Mouse (Mus musculus) ES-E14 (cell line): ENCODE measurements at regions not wholly inside any gene's neighbourhood (a gene's known extent, or its start where the extent isn't known, plus 50 kb on each side); places are given as distances from the start of the nearest gene placed in this dataset.

Experiments
- DNase-seq: peaks from one replicate; pipeline ENCODE4 v3.0.0-alpha.2; 2013; ENCODE audit warnings: low read depth, low spot score
- H3K27ac ChIP-seq: 2 replicates; pipeline ENCODE4 v1.5.1; 2012; ENCODE audit warnings: low read depth, mild to moderate bottlenecking, low read length, moderate library complexity, mixed read lengths; ENCODE audit not compliant: poor library complexity, insufficient read depth, severe bottlenecking
- H3K36me3 ChIP-seq: 2 replicates; pipeline ENCODE4 v1.6.1; 2012; ENCODE audit warnings: mild to moderate bottlenecking, low read length, moderate library complexity, mixed read lengths; ENCODE audit not compliant: control insufficient read depth, poor library complexity, insufficient read depth, severe bottlenecking
- H3K4me1 ChIP-seq, 2 experiments: fragments of 150-350 bp in 1 of 2; sonication (generic) in 1 of 2; 2 replicates each; pipeline ENCODE4 v1.6.1; 2012; ENCODE audit warnings: low read length in 2 of 2, mild to moderate bottlenecking in 1 of 2, mixed read lengths in 1 of 2; ENCODE audit not compliant: control insufficient read depth in 2 of 2, insufficient read depth in 2 of 2, poor library complexity in 1 of 2
- H3K4me3 ChIP-seq, 2 experiments: fragments of 150-350 bp in 1 of 2; sonication (generic) in 1 of 2; 2 replicates each; pipeline ENCODE4 v1.5.1; 2012; ENCODE audit warnings: low read length in 2 of 2, low read depth in 1 of 2, mild to moderate bottlenecking in 1 of 2, mixed read lengths in 1 of 2; ENCODE audit not compliant: insufficient read depth in 1 of 2, poor library complexity in 1 of 2, severe bottlenecking in 1 of 2
- H3K9ac ChIP-seq: 2 replicates; pipeline ENCODE4 v1.6.1; 2012; ENCODE audit warnings: low read depth, mild to moderate bottlenecking, low read length, mixed read lengths; ENCODE audit not compliant: poor library complexity, insufficient read depth, severe bottlenecking
- H3K9me3 ChIP-seq: fragments of 150-350 bp; sonication (generic); 2 replicates; pipeline ENCODE4 v1.6.1; 2012; ENCODE audit warnings: low read depth, mild to moderate bottlenecking, low read length; ENCODE audit not compliant: control insufficient read depth, insufficient read depth
- CHD2 ChIP-seq: IDR thresholded peaks from 2 replicates; pipeline ENCODE4 v1.6.1; 2014; ENCODE audit warnings: mild to moderate bottlenecking, low read depth, low read length, inconsistent platforms
- HCFC1 ChIP-seq: IDR thresholded peaks from 2 replicates; pipeline ENCODE4 v1.6.1; 2012; ENCODE audit warnings: low read length, inconsistent platforms, borderline replicate concordance; ENCODE audit not compliant: insufficient read depth
- MAFK ChIP-seq: IDR thresholded peaks from 2 replicates; pipeline ENCODE4 v1.6.1; 2014; ENCODE audit warnings: mild to moderate bottlenecking, low read depth, low read length, inconsistent platforms; ENCODE audit not compliant: insufficient read depth
- ZC3H11A ChIP-seq: IDR thresholded peaks from 2 replicates; pipeline ENCODE4 v1.6.1; 2012; ENCODE audit warnings: low read depth, mild to moderate bottlenecking, inconsistent platforms, low read length, borderline replicate concordance
- ZNF384 ChIP-seq: IDR thresholded peaks from 2 replicates; pipeline ENCODE4 v1.6.1; 2012; ENCODE audit warnings: low read depth, low read length, inconsistent platforms
- in situ Hi-C, 2 experiments: fragments of 600-800 bp; cut with MboI; formaldehyde crosslinking; loops; one replicate each; pipeline ENCODE4 v1.15.1; 2025; ENCODE audit warnings: low sequenced_read_pairs in 2 of 2, inconsistent platforms in 1 of 2; ENCODE audit not compliant: unreplicated experiment in 2 of 2

DNA sequence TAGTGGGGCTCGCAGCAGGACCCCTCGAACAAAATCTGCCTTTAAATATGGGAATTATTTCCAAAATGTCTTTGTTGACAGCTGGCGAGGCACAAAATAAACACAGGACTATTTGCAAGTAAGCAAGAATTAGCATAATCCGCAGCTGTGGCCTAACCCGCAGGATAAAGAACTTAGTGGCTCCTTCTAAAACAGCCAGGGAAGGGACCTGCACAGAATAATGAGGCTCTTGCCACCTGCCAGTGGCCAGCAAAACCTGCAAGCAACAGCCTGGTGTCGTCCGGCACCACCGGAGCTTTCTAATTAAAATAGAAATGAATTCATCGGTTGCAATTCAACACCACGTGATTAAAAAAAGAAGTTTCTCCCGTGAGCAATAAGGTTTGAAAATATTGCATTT lies 389.4 kb downstream of the Tmem132b start:
- Histone ChIP-seq H3K27ac (no peak overlapping the region), H3K4me3 (no peak overlapping the region), H3K36me3 (no peaks in the 10 kb centered on the region), H3K9me3 (no peaks in the 10 kb centered on the region), H3K9ac (no peak overlapping the region), H3K4me1 (no peaks in the 10 kb centered on the region)
- no peak for TF ChIP-seq MAFK
- TF ChIP-seq ZC3H11A, result no peak
- no peak for TF ChIP-seq ZNF384
- no peak for TF ChIP-seq HCFC1
- no peak for TF ChIP-seq CHD2
- in situ Hi-C loops, result no loop called here
- DNase-seq, result no peak

DNA sequence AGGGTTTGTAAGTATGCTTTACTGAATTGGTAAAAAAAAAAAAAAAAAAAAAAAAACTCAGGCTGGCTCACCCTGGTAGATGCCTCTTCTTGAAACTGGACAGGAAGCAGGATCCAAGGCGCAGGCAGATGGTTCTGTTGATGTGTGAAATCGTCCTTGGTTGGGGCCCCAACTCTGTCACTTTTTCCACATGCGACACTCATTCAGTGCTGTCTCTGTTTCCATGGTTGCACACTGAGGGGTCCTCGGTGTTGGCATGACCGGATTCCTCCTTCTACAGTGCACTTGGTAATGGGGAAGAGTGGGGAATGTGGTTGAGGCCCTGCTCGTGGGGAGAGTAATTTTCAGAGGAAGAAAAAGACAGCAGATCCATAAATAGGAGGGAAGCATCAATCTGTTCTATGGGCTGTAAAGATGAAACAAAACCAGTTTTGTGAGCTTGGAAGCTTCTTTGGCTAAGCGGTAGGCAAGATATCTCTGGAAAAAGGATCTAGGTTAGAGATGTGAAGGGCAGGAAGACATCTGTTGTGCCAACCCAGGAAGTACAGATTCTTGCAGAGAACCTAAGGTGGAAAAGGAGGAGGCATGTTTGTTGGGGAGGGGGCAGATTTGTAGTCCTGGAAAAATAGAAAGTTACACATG lies 394.4 kb downstream of the Tmem132b start:
- H3K27ac ChIP-seq, result no peak overlapping the region
- H3K9ac ChIP-seq, result no peak overlapping the region
- H3K4me1 ChIP-seq, result no peaks in the 10 kb centered on the region
- in situ Hi-C loops, result no loop called here
- no peak for DNase-seq
- TF ChIP-seq ZC3H11A, result no peak
- TF ChIP-seq MAFK, result no peak
- TF ChIP-seq ZNF384, result no peak
- no peak for TF ChIP-seq CHD2
- no peak for TF ChIP-seq HCFC1
- no peaks in the 10 kb centered on the region for H3K9me3 ChIP-seq
- no peaks in the 10 kb centered on the region for H3K36me3 ChIP-seq
- no peak overlapping the region for H3K4me3 ChIP-seq

DNA sequence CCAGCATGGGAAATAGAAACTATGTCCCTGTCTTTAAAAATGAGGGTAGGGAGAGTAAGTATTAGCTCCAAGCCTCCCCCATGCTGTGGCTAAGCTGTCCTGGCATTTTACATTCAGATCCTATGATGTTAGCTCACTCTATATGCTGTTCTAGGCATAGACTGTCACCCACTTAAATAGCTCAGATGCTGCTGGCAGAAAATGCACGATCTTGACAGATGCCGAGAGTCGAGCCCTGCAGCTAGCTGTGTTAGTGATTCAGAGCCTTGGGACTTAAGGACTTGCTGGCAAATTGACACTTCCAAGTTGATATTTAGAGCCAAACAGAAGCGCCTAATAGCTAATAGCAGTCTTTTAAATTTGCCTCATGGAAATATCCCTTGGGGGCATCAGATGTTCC lies 399.9 kb downstream of the Tmem132b start:
- no peak overlapping the region for H3K4me3 ChIP-seq
- H3K4me1 ChIP-seq, result no peaks in the 10 kb centered on the region
- in situ Hi-C loops, result no loop called here
- no peaks in the 10 kb centered on the region for H3K36me3 ChIP-seq
- TF ChIP-seq MAFK (no peak), ZC3H11A (no peak), HCFC1 (no peak), CHD2 (no peak), ZNF384 (no peak)
- H3K27ac ChIP-seq, result no peak overlapping the region
- no peak for DNase-seq
- H3K9ac ChIP-seq, result no peak overlapping the region
- H3K9me3 ChIP-seq, result no peaks in the 10 kb centered on the region

DNA sequence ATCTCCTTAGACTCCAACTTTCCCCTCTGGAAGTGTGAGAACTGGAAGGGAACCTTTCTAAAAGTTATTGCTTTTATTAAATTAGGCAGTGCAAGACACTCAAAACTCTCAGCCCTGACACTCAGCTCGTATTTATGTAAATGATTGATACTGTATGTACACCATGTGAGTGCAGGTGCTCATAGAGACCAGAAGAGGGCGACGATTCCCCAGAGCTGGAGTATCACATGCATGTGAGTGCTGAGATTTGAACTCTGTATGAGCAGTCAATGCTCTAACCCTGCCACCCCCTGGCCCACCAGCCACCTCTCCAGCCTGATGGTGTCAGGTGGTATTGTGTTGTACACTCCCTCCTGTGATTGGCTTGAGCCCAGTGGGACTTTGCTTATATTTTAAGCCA lies 407.8 kb downstream of the Tmem132b start:
- Histone ChIP-seq H3K36me3 (no peaks in the 10 kb centered on the region), H3K27ac (no peak overlapping the region), H3K4me1 (no peaks in the 10 kb centered on the region), H3K9me3 (no peaks in the 10 kb centered on the region), H3K4me3 (no peak overlapping the region), H3K9ac (no peak overlapping the region)
- TF ChIP-seq ZC3H11A (0 out of 2 replicates have a peak, but pooled peaks have one; percentile 1), CHD2 (no peak)
- in situ Hi-C loops, result no loop called here
- DNase-seq, result peak; percentile 13

DNA sequence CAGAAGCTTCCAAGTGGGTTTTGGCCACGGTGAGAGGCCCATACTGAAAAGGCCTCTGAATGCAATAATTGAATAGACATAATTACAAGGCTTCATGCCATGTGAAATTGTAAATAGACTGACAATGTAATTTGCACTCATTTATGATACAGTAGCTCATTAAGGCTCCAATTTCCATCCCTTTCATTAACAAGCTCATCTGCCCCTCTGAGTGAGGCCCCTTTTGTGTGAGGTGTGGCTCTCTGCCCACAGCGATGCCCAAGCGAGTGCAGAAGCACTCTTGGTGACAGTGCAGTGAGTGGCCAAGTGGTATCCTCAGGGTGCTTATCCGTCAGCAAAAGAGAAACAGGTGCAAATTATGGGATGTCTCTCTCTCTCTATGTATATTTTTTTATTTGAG lies 415.2 kb downstream of the Tmem132b start:
- Histone ChIP-seq H3K9me3 (no peaks in the 10 kb centered on the region), H3K9ac (no peak overlapping the region), H3K4me3 (no peak overlapping the region), H3K36me3 (no peaks in the 10 kb centered on the region), H3K27ac (no peak overlapping the region), H3K4me1 (no peaks in the 10 kb centered on the region)
- in situ Hi-C loops, result no loop called here
- TF ChIP-seq ZNF384 (no peak), ZC3H11A (no peak), CHD2 (no peak), HCFC1 (no peak), MAFK (no peak)
- DNase-seq, result no peak
